Mouse (Mus musculus) midbrain, postnatal 0 days (tissue): Measurements from ENCODE around the gene Ldhal6b. TPM values are rescaled to one million over a fixed set of nuclear protein-coding genes. Genes with fewer than 3 reads are reported as not detected.

Experiments used
- ATAC-seq: fragments of 200-750 bp; cut with Nextera tagmentation; 2 replicates; pipeline ENCODE4 v1.8.0; 2017; ENCODE audit warnings: moderate number of reproducible peaks, mild to moderate bottlenecking, moderate TSS enrichment, moderate library complexity; ENCODE audit not compliant: low FRiP score
- DNase-seq: peaks from one replicate; pipeline ENCODE4 v3.0.0-alpha.2; 2015; ENCODE audit warnings: low spot score
- H3K27ac ChIP-seq: fragments of 300-500 bp; sonication (generic); 2 replicates; pipeline ENCODE4 v1.5.1; 2014; ENCODE audit warnings: low read depth, mild to moderate bottlenecking, low read length, mixed read lengths
- H3K27me3 ChIP-seq: fragments of 300-500 bp; sonication (generic); 2 replicates; pipeline ENCODE4 v1.6.1; 2014; ENCODE audit warnings: low read length, control low read depth, mixed read lengths; ENCODE audit not compliant: insufficient read depth
- H3K36me3 ChIP-seq: fragments of 300-500 bp; sonication (generic); 2 replicates; pipeline ENCODE4 v1.6.1; 2014; ENCODE audit warnings: low read length, control low read depth, mixed read lengths; ENCODE audit not compliant: insufficient read depth
- H3K4me1 ChIP-seq: fragments of 300-500 bp; sonication (generic); 2 replicates; pipeline ENCODE4 v1.6.1; 2014; ENCODE audit warnings: mild to moderate bottlenecking, control low read depth, antibody characterized with exemption, low read length, mixed read lengths; ENCODE audit not compliant: insufficient read depth
- H3K4me2 ChIP-seq: fragments of 300-500 bp; sonication (generic); 2 replicates; pipeline ENCODE4 v1.6.1; 2014; ENCODE audit warnings: low read depth, mild to moderate bottlenecking, low read length, mixed read lengths; ENCODE audit not compliant: poor library complexity, severe bottlenecking
- H3K4me3 ChIP-seq: fragments of 300-500 bp; sonication (generic); 2 replicates; pipeline ENCODE4 v1.5.1; 2014; ENCODE audit warnings: low read depth, mild to moderate bottlenecking, low read length, moderate library complexity
- H3K9ac ChIP-seq: fragments of 300-500 bp; sonication (generic); replicated peaks from 2 replicates; pipeline ENCODE4 v1.6.1; 2014; ENCODE audit warnings: mild to moderate bottlenecking, low read length, moderate library complexity, mixed read lengths; ENCODE audit not compliant: poor library complexity, severe bottlenecking
- H3K9me3 ChIP-seq: fragments of 300-500 bp; sonication (generic); 2 replicates; pipeline ENCODE4 v1.6.1; 2016; ENCODE audit warnings: low read length, control low read depth
- CTCF ChIP-seq: IDR thresholded peaks from 2 replicates; pipeline ENCODE4 v1.5.1; 2016; ENCODE audit warnings: antibody characterized with exemption, mild to moderate bottlenecking
- WGBS: fragments of 180-500 bp; shearing (Covaris S2); extraction: QIAGEN DNeasy Blood & Tissue Kit; methylation state at CpG from one replicate; pipeline ENCODE4 v1.1.7; 2014; 5-methylcytosine and 5-hydroxymethylcytosine counted together
- polyA plus RNA-seq: library from polyadenylated mRNA; unstranded; fragments of >200 nt; fragmentation: Nextera tagmentation; extraction: Ambion mirVana; gene quantifications from 2 replicates; pipeline ENCODE4 v1.2.1, GENCODE M21; 2015
- total RNA-seq: library from RNA; depleted of rRNA; stranded (reverse); fragments of >200 nt; gene quantifications from 2 replicates; pipeline ENCODE4 v1.2.3, GENCODE M21; 2014

The Ldhal6b gene
- total and polyA plus RNA-seq, 2 experiments from 2014 or later: 0.10 to 0.55 TPM

DNA sequence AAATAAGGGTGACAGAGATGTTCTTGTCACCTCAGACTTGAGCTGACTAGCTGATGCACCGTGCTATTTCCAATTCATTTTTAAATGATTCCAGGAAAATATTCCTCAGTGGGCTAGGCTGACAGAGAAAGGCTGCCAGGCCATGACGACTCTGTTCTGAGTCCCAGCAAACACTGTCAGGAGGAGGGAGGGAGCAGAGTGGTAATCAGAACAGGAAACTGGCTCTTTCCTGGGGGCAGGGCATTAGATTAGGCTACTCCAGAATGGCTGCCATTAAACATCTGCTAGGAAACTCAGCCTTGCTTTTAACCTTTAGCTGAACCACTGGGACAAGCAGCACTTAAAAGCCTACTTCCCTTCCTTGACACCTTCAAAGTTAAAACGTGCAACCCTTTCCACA, 6.6 kb upstream of the Ldhal6b start:
- Histone ChIP-seq H3K4me3 (no peak overlapping the region), H3K9ac (no peak overlapping the region), H3K27me3 (no peaks in the 10 kb centered on the region), H3K4me1 (no peaks in the 10 kb centered on the region), H3K36me3 (no peaks in the 10 kb centered on the region; the same call in 1 of the 2 replicates), H3K9me3 (no peaks in the 10 kb centered on the region), H3K27ac (no peak overlapping the region), H3K4me2 (no peak overlapping the region)
- TF ChIP-seq CTCF: no peak
- ATAC-seq (no peak), DNase-seq (no peak)
- 59% methylated on average over 3 of the region's 3 CpGs for WGBS

GRCm38 (mm10) chr17:5424156-5424555, 5.6 kb upstream of the Ldhal6b start:
- no peaks in the 10 kb centered on the region for H3K4me1 ChIP-seq
- H3K9me3 ChIP-seq: no peaks in the 10 kb centered on the region
- H3K36me3 ChIP-seq: no peaks in the 10 kb centered on the region; the same call in 1 of the 2 replicates
- H3K4me3 ChIP-seq: no peak overlapping the region
- H3K27ac ChIP-seq: no peak overlapping the region
- no peak for TF ChIP-seq CTCF
- WGBS: 80% methylated on average over 8 of the region's 8 CpGs
- ATAC-seq (no peak), DNase-seq (no peak)
- no peak overlapping the region for H3K9ac ChIP-seq
- no peak overlapping the region for H3K4me2 ChIP-seq
- no peaks in the 10 kb centered on the region for H3K27me3 ChIP-seq

DNA sequence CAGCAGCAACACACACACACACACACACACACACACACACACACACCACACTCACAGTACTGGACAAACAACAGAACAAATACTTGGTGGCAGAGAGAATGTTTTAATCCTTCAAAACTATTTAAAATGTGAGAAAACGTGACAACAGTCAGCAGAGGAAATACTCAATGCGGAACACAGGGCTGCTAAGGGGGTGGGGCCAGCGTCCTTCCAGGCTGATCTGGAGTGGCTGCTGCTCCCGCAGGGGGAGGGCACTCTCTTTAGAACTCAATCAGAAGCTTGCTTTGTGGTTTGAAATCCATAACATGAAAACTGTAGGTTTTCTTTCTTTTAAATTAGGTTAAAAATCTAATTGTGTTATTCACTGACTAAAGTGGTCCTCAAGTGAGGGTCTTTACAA, 3.3 kb upstream of the Ldhal6b start:
- Histone ChIP-seq H3K27ac (no peak overlapping the region), H3K27me3 (no peaks in the 10 kb centered on the region), H3K36me3 (peaks cover 6% of the 10 kb centered on the region; the same call in 1 of the 2 replicates), H3K4me3 (no peak overlapping the region), H3K4me2 (no peak overlapping the region), H3K9me3 (no peaks in the 10 kb centered on the region), H3K9ac (no peak overlapping the region), H3K4me1 (no peaks in the 10 kb centered on the region)
- no peak for TF ChIP-seq CTCF
- no peak for DNase-seq
- WGBS: 54% methylated on average over 4 of the region's 4 CpGs
- no peak for ATAC-seq

- Histone ChIP-seq H3K36me3 (peaks cover 6% of the 10 kb centered on the region; the same call in 1 of the 2 replicates), H3K4me1 (no peaks in the 10 kb centered on the region), H3K27me3 (no peaks in the 10 kb centered on the region), H3K27ac (no peak overlapping the region), H3K4me2 (no peak overlapping the region), H3K9ac (no peak overlapping the region), H3K9me3 (no peaks in the 10 kb centered on the region), H3K4me3 (no peak overlapping the region)
- no peak for TF ChIP-seq CTCF
- DNase-seq (peak; percentile 42), ATAC-seq (no peak)
- 74% methylated on average over 6 of the region's 6 CpGs for WGBS
Measured at GRCm38 (mm10) chr17:5419771-5420518, 1.4 kb upstream of the Ldhal6b start.

- Histone ChIP-seq H3K27ac (no peak overlapping the region), H3K9me3 (no peaks in the 10 kb centered on the region), H3K36me3 (peaks cover 6% of the 10 kb centered on the region; the same call in 1 of the 2 replicates), H3K27me3 (no peaks in the 10 kb centered on the region), H3K4me2 (no peak overlapping the region), H3K4me3 (no peak overlapping the region), H3K9ac (no peak overlapping the region), H3K4me1 (no peaks in the 10 kb centered on the region)
- ATAC-seq: no peak
- 84% methylated on average over 9 of the region's 9 CpGs for WGBS
- no peak for TF ChIP-seq CTCF
- no peak for DNase-seq
Measured at GRCm38 (mm10) chr17:5419056-5419455, 489 bp upstream of the Ldhal6b start.

DNA sequence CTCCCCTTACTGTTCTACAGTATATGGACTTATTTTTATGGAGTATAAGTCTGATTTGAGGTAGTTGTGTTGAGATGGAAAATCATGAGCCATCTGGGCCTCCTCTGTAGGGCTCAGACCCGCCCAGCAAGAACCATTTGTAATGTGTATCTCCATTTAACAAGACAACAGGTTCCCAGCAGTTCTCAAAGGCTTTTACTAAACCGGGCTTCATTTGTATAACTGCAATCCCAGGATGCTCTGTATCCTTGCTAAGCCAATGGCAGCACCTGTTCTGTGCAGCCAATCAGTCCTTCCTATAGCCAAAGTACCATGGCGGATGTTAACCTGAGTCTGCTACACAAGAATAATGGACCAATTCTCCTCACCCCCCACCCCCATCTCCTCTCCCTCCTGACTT, 2.0 kb downstream of the Ldhal6b start:
- no peaks in the 10 kb centered on the region for H3K27me3 ChIP-seq
- no peak for DNase-seq
- no peaks in the 10 kb centered on the region for H3K4me1 ChIP-seq
- no peak overlapping the region for H3K4me2 ChIP-seq
- no peak for TF ChIP-seq CTCF
- no peak overlapping the region for H3K4me3 ChIP-seq
- WGBS: 93% methylated on average over 3 of the region's 3 CpGs
- no peak for ATAC-seq
- no peak overlapping the region for H3K9ac ChIP-seq
- H3K9me3 ChIP-seq: no peaks in the 10 kb centered on the region
- no peak overlapping the region for H3K27ac ChIP-seq
- H3K36me3 ChIP-seq: peaks cover 6% of the 10 kb centered on the region; the same call in 1 of the 2 replicates
